Mouse (Mus musculus) lung, embryonic 15.5 days (tissue): ENCODE data around the gene Lamp5. TPM values are rescaled to one million over a fixed set of nuclear protein-coding genes. Genes with fewer than 3 reads are reported as not detected.
A peak's percentile ranks its signal among the peaks of the same experiment; 100 is the strongest.

Experiments
- ATAC-seq: fragments of 200-750 bp; cut with Nextera tagmentation; 2 replicates; pipeline ENCODE4 v1.8.0; 2017; ENCODE audit warnings: moderate number of reproducible peaks, borderline replicate concordance; ENCODE audit not compliant: low FRiP score, low TSS enrichment; ENCODE audit errors: extremely low read depth
- H3K27ac ChIP-seq: fragments of 300-500 bp; sonication (generic); 2 replicates; pipeline ENCODE4 v1.5.1; 2015; ENCODE audit warnings: moderate library complexity, mild to moderate bottlenecking, inconsistent platforms
- H3K27me3 ChIP-seq: fragments of 300-500 bp; sonication (generic); 2 replicates; pipeline ENCODE4 v1.6.1; 2015; ENCODE audit warnings: inconsistent platforms
- H3K36me3 ChIP-seq: fragments of 300-500 bp; sonication (generic); 2 replicates; pipeline ENCODE4 v1.6.1; 2015; ENCODE audit warnings: inconsistent platforms
- H3K4me1 ChIP-seq: fragments of 300-500 bp; sonication (generic); 2 replicates; pipeline ENCODE4 v1.6.1; 2015; ENCODE audit warnings: inconsistent platforms
- H3K4me2 ChIP-seq: fragments of 300-500 bp; sonication (generic); 2 replicates; pipeline ENCODE4 v1.6.1; 2015; ENCODE audit warnings: inconsistent platforms, mild to moderate bottlenecking, moderate library complexity
- H3K4me3 ChIP-seq: fragments of 300-500 bp; sonication (generic); 2 replicates; pipeline ENCODE4 v1.5.1; 2015; ENCODE audit warnings: mild to moderate bottlenecking, inconsistent platforms
- H3K9ac ChIP-seq: fragments of 300-500 bp; sonication (generic); 2 replicates; pipeline ENCODE4 v1.6.1; 2015; ENCODE audit warnings: inconsistent platforms
- H3K9me3 ChIP-seq: fragments of 300-500 bp; sonication (generic); 2 replicates; pipeline ENCODE4 v1.6.1; 2016; ENCODE audit warnings: inconsistent platforms
- WGBS: fragments of 180-500 bp; shearing (Covaris S2); methylation state at CpG from one replicate; pipeline ENCODE4 v1.1.7; 2015; 5-methylcytosine and 5-hydroxymethylcytosine counted together
- polyA plus RNA-seq: library from polyadenylated mRNA; unstranded; fragments of >200 nt; fragmentation: Nextera tagmentation; extraction: Ambion mirVana; gene quantifications from 2 replicates; pipeline ENCODE4 v1.2.1, GENCODE M21; 2015

Gene Lamp5
- polyA plus RNA-seq: 0.14 TPM in 1 of 2 replicates, not detected in the other

DNA sequence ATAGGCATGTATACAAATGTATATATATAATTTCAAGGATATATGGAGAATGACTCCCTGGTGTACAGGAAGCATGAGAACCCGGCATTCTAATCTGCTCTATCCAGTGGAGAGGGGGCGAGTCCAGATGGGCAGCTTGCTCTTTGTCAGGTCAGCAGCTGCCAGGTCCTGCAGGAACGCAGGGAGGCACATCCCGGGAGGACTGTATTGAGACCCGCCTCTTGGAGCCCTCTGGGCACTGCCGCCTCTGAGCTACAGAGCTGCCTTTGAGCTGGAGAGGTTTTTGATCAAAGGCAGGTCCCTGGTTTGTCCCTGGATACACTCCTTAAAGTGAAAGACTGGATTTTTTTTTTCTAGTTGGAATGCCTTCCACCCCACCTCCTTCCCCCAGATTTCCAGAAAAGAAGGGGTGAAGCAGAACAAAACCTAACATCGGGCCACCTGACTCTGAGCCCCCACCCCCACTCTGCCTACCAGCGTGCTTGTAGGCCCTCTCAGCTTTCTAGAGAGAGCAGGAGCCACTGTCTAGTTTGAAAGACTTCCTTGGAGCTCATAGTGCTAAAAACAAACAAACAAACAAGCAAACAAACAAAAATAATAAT is at the start of gene Lamp5:
Lamp5 (plus strand) TSS at position 552 of the 602 bp plus-strand sequence.
- Histone ChIP-seq H3K9ac (no peak within 1 kb of the TSS; the same call in 1 of the 2 replicates), H3K9me3 (no peaks in the 10 kb centered on the region), H3K27me3 (peaks cover 11% of the 10 kb centered on the region), H3K27ac (no peak within 1 kb of the TSS), H3K4me3 (no peak within 1 kb of the TSS), H3K36me3 (no peaks in the 10 kb centered on the region), H3K4me2 (peak within 1 kb of the TSS; percentile 39), H3K4me1 (no peaks in the 10 kb centered on the region)
- ATAC-seq: no peak
- 6% methylated on average over 8 of the region's 8 CpGs for WGBS

GRCm38 (mm10) chr2:136003836-136004235 is 48.2 kb upstream of the Lamp5 start:
- H3K9ac ChIP-seq: no peak overlapping the region
- no peak overlapping the region for H3K4me3 ChIP-seq
- H3K27me3 ChIP-seq: no peaks in the 10 kb centered on the region
- WGBS: 76% methylated on average over 1 of the region's 1 CpGs
- H3K4me1 ChIP-seq: no peaks in the 10 kb centered on the region
- H3K9me3 ChIP-seq: no peaks in the 10 kb centered on the region
- H3K36me3 ChIP-seq: peaks cover 3% of the 10 kb centered on the region; the same call in 1 of the 2 replicates
- no peak overlapping the region for H3K4me2 ChIP-seq
- no peak overlapping the region for H3K27ac ChIP-seq
- ATAC-seq: no peak

- ATAC-seq: no peak
- H3K4me1 ChIP-seq: no peaks in the 10 kb centered on the region
- H3K36me3 ChIP-seq: peaks cover 3% of the 10 kb centered on the region; the same call in 1 of the 2 replicates
- H3K9ac ChIP-seq: no peak overlapping the region
- WGBS: 85% methylated on average over 5 of the region's 5 CpGs
- H3K4me2 ChIP-seq: no peak overlapping the region
- H3K4me3 ChIP-seq: no peak overlapping the region
- H3K9me3 ChIP-seq: no peaks in the 10 kb centered on the region
- no peaks in the 10 kb centered on the region for H3K27me3 ChIP-seq
- no peak overlapping the region for H3K27ac ChIP-seq
Observed at GRCm38 (mm10) chr2:136006280-136006679, 45.8 kb upstream of the Lamp5 start.

GRCm38 (mm10) chr2:136012759-136013158 is 39.3 kb upstream of the Lamp5 start:
- no peaks in the 10 kb centered on the region for H3K36me3 ChIP-seq
- WGBS: 87% methylated on average over 9 of the region's 9 CpGs
- no peak for ATAC-seq

DNA sequence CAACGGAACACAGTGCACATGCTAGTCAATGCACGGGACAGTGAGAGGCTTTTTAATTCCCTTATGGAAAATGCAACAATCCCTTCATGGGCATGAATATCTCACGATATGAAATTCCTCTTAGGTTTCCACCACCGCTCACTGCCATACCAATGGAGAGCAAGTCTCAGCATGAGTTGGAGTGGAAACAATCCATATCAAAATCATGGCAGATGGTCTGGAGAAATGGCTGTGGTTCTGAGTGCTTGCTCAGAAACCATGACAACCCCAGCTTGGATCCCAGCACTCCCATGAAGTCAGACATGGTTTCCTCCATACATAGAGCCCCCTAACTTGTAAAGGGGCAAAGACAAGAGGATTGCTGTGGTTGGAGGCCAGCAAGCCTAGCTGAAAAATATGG is 3.6 kb upstream of the Lamp5 start:
- no peaks in the 10 kb centered on the region for H3K36me3 ChIP-seq
- no peak for ATAC-seq
- H3K27me3 ChIP-seq: peaks cover 11% of the 10 kb centered on the region
- H3K4me1 ChIP-seq: no peaks in the 10 kb centered on the region
- H3K9ac ChIP-seq: no peak overlapping the region
- no peak overlapping the region for H3K4me3 ChIP-seq
- no peak overlapping the region for H3K27ac ChIP-seq
- no peaks in the 10 kb centered on the region for H3K9me3 ChIP-seq
- no peak overlapping the region for H3K4me2 ChIP-seq
- 92% methylated on average over 4 of the region's 4 CpGs for WGBS

More at GRCm38 (mm10) chr2:136012759-136013158, 39.3 kb upstream of the Lamp5 start:
- no peaks in the 10 kb centered on the region for H3K9me3 ChIP-seq
- H3K9ac ChIP-seq: no peak overlapping the region
- H3K27me3 ChIP-seq: no peaks in the 10 kb centered on the region
- H3K4me3 ChIP-seq: no peak overlapping the region
- no peak overlapping the region for H3K4me2 ChIP-seq
- H3K27ac ChIP-seq: no peak overlapping the region
- no peaks in the 10 kb centered on the region for H3K4me1 ChIP-seq

GRCm38 (mm10) chr2:136050793-136051615 is 1.0 kb upstream of the Lamp5 start:
- peak overlapping the region; percentile 39 for H3K4me2 ChIP-seq
- no peak overlapping the region for H3K27ac ChIP-seq
- H3K4me1 ChIP-seq: no peaks in the 10 kb centered on the region
- no peaks in the 10 kb centered on the region for H3K9me3 ChIP-seq
- no peak for ATAC-seq
- H3K36me3 ChIP-seq: no peaks in the 10 kb centered on the region
- no peak overlapping the region for H3K4me3 ChIP-seq
- H3K9ac ChIP-seq: no peak overlapping the region; the same call in 1 of the 2 replicates
- peaks cover 11% of the 10 kb centered on the region for H3K27me3 ChIP-seq
- 16% methylated on average over 27 of the region's 27 CpGs for WGBS

GRCm38 (mm10) chr2:136057861-136058331 is 5.9 kb downstream of the Lamp5 start:
- Histone ChIP-seq H3K4me1 (no peaks in the 10 kb centered on the region), H3K9me3 (no peaks in the 10 kb centered on the region), H3K27ac (no peak overlapping the region), H3K4me2 (peak overlapping the region; percentile 34), H3K36me3 (no peaks in the 10 kb centered on the region), H3K27me3 (peaks cover 43% of the 10 kb centered on the region), H3K9ac (no peak overlapping the region), H3K4me3 (no peak overlapping the region)
- no peak for ATAC-seq
- 5% methylated on average over 19 of the region's 19 CpGs for WGBS

DNA sequence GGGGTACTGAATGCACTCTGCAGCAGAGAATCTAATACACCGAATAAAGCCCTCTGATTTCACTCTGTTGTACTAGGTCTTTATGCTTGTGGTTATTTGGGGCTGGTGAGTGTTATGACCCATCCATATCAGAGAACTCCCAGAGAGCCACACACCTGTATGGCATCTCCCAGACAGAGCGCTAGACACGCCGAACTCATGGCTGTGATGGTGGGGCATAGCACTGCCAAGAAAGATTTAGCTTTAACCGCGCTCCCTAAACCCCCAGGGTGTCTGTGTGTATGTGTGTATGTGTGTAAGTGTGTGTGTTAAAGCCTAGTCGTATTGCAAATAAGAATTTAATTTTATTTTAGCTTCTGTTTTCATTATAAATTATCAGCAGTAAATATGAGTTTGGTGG is 6.4 kb downstream of the Lamp5 start:
- no peak overlapping the region for H3K4me3 ChIP-seq
- H3K36me3 ChIP-seq: no peaks in the 10 kb centered on the region
- no peak overlapping the region for H3K9ac ChIP-seq
- H3K4me1 ChIP-seq: no peaks in the 10 kb centered on the region
- no peaks in the 10 kb centered on the region for H3K9me3 ChIP-seq
- 9% methylated on average over 7 of the region's 7 CpGs for WGBS
- peaks cover 43% of the 10 kb centered on the region for H3K27me3 ChIP-seq
- H3K27ac ChIP-seq: no peak overlapping the region
- peak overlapping the region; percentile 34 for H3K4me2 ChIP-seq
- ATAC-seq: no peak

DNA sequence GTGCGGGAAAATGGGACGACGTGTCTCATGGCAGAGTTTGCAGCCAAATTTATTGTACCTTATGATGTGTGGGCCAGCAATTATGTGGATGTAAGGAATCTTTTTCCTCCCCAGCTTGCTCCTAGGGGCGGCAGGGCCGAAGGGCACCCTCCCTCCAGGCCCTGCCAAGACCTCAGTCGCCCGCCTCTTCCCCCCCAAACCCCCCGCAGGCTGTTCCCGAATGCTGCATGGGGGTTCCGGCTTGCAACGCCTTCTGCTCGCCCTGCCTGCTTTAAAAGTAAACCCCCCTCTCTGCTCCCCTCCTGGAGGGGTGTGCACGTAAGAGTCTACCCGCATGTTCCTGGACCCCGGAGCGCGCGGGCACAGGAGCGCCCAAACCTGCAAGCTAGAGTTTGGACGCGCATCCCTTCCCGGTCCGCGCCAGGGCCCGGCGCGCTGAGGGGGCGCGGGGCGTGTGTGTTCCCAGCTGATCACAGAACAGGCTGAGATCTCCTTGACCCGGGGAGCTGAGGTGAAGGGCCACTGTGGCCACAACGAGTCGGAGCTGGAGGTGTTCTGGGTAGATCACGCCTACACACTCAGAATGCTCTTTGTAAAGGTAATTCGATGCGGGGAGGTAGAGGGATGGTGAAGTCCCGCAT is 7.1 kb downstream of the Lamp5 start:
- Histone ChIP-seq H3K27me3 (peaks cover 43% of the 10 kb centered on the region), H3K4me3 (0 out of 2 replicates have a peak overlapping the region, but pooled peaks have one; percentile 7), H3K36me3 (no peaks in the 10 kb centered on the region), H3K4me2 (peak overlapping the region; percentile 20; the same call in 1 of the 2 replicates), H3K27ac (no peak overlapping the region), H3K9ac (no peak overlapping the region), H3K4me1 (no peaks in the 10 kb centered on the region), H3K9me3 (no peaks in the 10 kb centered on the region)
- 2% methylated on average over 37 of the region's 37 CpGs for WGBS
- no peak for ATAC-seq

DNA sequence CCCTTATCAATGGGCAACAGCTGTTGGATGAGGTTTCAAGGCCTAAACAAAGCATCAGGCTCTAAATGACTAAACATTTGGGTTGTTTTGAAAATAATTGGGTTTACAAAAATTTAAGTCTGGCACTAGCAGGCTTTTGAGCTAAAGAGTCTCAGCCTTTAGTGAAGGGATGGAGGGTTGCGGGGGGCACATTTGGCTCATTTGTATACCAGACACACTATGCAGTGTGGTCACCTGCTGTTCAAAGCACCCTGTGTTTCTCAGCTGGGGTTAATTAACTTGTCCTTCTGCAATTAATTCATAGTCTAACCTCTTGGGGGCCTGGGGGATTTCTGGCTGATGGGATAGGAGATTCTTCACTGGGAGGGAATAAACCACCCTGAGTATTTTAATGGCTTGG is 12.3 kb downstream of the Lamp5 start:
- H3K4me3 ChIP-seq: no peak overlapping the region
- WGBS: 96% methylated on average over 1 of the region's 1 CpGs
- no peak overlapping the region for H3K4me2 ChIP-seq
- H3K27ac ChIP-seq: no peak overlapping the region
- no peak for ATAC-seq
- no peaks in the 10 kb centered on the region for H3K4me1 ChIP-seq
- H3K9me3 ChIP-seq: no peaks in the 10 kb centered on the region
- no peak overlapping the region for H3K9ac ChIP-seq
- peaks cover 21% of the 10 kb centered on the region for H3K27me3 ChIP-seq
- H3K36me3 ChIP-seq: no peaks in the 10 kb centered on the region

DNA sequence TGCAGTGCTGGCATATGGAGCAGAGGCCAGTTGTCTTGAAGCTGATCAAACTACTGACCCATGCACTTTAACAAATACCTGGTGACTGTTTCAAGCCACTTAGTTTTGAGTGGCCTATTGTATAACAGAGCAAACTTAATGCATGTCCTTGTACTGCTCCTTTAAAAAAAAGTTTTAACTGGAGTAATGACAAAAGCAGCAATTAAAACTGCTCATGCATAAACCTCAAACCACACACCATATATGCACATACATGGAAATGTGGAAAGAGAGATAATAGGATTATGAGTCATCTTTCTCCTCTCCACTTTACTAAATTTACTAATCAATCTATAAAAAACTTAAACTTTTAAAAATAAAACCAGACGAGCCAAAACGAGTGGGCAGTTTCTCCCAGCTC is 43.9 kb downstream of the Lamp5 start:
- Histone ChIP-seq H3K27me3 (no peaks in the 10 kb centered on the region), H3K4me2 (no peak overlapping the region), H3K9ac (no peak overlapping the region), H3K27ac (no peak overlapping the region), H3K4me3 (no peak overlapping the region), H3K4me1 (no peaks in the 10 kb centered on the region), H3K9me3 (no peaks in the 10 kb centered on the region), H3K36me3 (no peaks in the 10 kb centered on the region)
- ATAC-seq: no peak
- 48% methylated on average over 2 of the region's 2 CpGs for WGBS

GRCm38 (mm10) chr2:136097143-136097542 is 45.1 kb downstream of the Lamp5 start:
- H3K9me3 ChIP-seq: no peaks in the 10 kb centered on the region
- ATAC-seq: no peak
- H3K27me3 ChIP-seq: no peaks in the 10 kb centered on the region
- H3K36me3 ChIP-seq: no peaks in the 10 kb centered on the region
- no peaks in the 10 kb centered on the region for H3K4me1 ChIP-seq
- no peak overlapping the region for H3K27ac ChIP-seq
- no peak overlapping the region for H3K4me3 ChIP-seq
- WGBS: 78% methylated on average over 3 of the region's 3 CpGs
- H3K9ac ChIP-seq: no peak overlapping the region
- no peak overlapping the region for H3K4me2 ChIP-seq
